Mouse (Mus musculus) gastrocnemius, postnatal 4 days (tissue): ENCODE measurements around the gene Txndc12. TPM values are rescaled to one million over a fixed set of nuclear protein-coding genes. Genes with fewer than 3 reads are reported as not detected.

Experiments used
- total RNA-seq, 2 experiments: library from RNA; stranded (reverse); gene quantifications; 2 replicates each; pipeline ENCODE4 v1.2.3; 2021

Txndc12 gene
- total RNA-seq, 2 experiments from 2014 or later, result 37.2 to 41.1 TPM

Other genes with a start within 250 kb of the Txndc12 start
- 10 to 100 TPM; 30.0 to 33.1 TPM for gene Cc2d1b, start 214.7 kb upstream of the Txndc12 start, total RNA-seq
- gene 3110021N24Rik, start 115.0 kb upstream of the Txndc12 start, total RNA-seq, result under 1 TPM; 0.73 to 0.93 TPM
- 10 to 100 TPM; 24.5 to 26.5 TPM for gene Zfyve9, start 53.8 kb upstream of the Txndc12 start, total RNA-seq
- 10 to 100 TPM; 83.6 to 97.1 TPM for gene Btf3l4, start 987 bp upstream of the Txndc12 start, total RNA-seq
- gene Kti12, start 13.2 kb downstream of the Txndc12 start, total RNA-seq, result 10 to 100 TPM; 19.8 to 20.4 TPM
- under 1 TPM in 1 of 2 experiments, not detected in 1; 0.37 TPM for gene A730015C16Rik, start 14.0 kb downstream of the Txndc12 start, total RNA-seq
- gene Rab3b, start 44.5 kb downstream of the Txndc12 start, total RNA-seq, result 1 to 10 TPM in 1 of 2 experiments, under 1 TPM in 1; 0.98 to 1.0 TPM
- 10 to 100 TPM; 95.5 to 98.8 TPM for gene Nrd1, start 166.1 kb downstream of the Txndc12 start, total RNA-seq